Mouse (Mus musculus): ENCODE results near the gene Plce1. TPM values are rescaled to one million over a fixed set of nuclear protein-coding genes. Genes with fewer than 3 reads are reported as not detected.

Gene Plce1
- polyA plus RNA-seq, 1 experiment from 2014 or later: 6.1 TPM

Other genes starting within 250 kb of the Plce1 start
- 2.1 TPM in 2 replicates for gene Lgi1, start 216.6 kb upstream of the Plce1 start, polyA plus RNA-seq (2014; fragmentation: Nextera tagmentation; extraction: Ambion mirVana)
- gene Slc35g1, start 85.1 kb upstream of the Plce1 start, polyA plus RNA-seq (2014; fragmentation: Nextera tagmentation; extraction: Ambion mirVana): 4.8 and 5.3 TPM in 2 replicates